Mouse (Mus musculus) G1E (cell line): ENCODE measurements around the gene Cdkal1.

Experiments
- CTCF ChIP-seq: IDR thresholded peaks from 2 replicates; pipeline ENCODE4 v1.5.1; 2012; ENCODE audit warnings: low read depth, low read length, inconsistent platforms, mixed read lengths
- GATA1 ChIP-seq: IDR thresholded peaks from 2 replicates; pipeline ENCODE4 v1.6.1; 2012; ENCODE audit warnings: borderline replicate concordance, low read length, inconsistent platforms, mixed read lengths
- POLR2AphosphoS5 ChIP-seq: IDR thresholded peaks from 2 replicates; pipeline ENCODE4 v1.6.1; 2012; ENCODE audit warnings: low read depth, low read length, inconsistent platforms; ENCODE audit not compliant: insufficient replicate concordance
- TAL1 ChIP-seq: conservative IDR thresholded peaks from 2 replicates; pipeline ENCODE4 v1.6.1; 2012; ENCODE audit warnings: low read depth, low read length, inconsistent platforms, mixed read lengths

DNA sequence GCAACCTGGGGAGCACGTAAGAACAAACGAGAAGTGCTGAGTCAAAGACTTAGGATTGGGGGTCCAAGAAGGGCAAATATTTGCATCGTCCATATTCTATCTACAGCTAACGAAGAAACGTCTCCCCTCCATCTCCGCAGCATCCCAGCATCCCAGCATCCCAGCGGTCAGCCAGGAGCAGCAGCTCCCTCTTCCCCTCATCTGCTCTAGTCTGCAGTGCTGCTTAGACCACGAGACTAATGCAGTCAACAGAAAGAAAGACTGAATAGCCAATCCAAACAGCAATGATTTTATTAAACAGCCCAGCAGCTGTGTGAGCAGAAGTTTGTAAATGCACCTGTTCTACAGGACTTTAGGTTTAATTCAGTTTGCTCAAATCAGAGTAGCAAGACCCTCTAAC, 32.0 kb downstream of the Cdkal1 start:
- TF ChIP-seq CTCF: no peak
- TF ChIP-seq TAL1: no peak
- no peak for TF ChIP-seq GATA1
- TF ChIP-seq POLR2AphosphoS5: no peak
